Mouse (Mus musculus) heart, embryonic 14.5 days (tissue): ENCODE measurements around the gene Foxp4. TPM values are rescaled to one million over a fixed set of nuclear protein-coding genes. Genes with fewer than 3 reads are reported as not detected.

Experiments
- ATAC-seq: fragments of 200-750 bp; cut with Nextera tagmentation; 2 replicates; pipeline ENCODE4 v1.8.0; 2017; ENCODE audit warnings: low read depth, moderate TSS enrichment; ENCODE audit not compliant: insufficient number of reproducible peaks, insufficient read depth, low FRiP score
- H3K27ac ChIP-seq, 2 experiments: fragments of 200-500 bp in 1 of 2; fragments of 300-500 bp in 1 of 2; sonication (generic) in 1 of 2; replicated peaks in 1 of 2; 2 replicates each; pipeline ENCODE4 v1.5.1; 2012 to 2014; ENCODE audit warnings: low read depth in 2 of 2, low read length in 2 of 2, control low read depth in 1 of 2, mild to moderate bottlenecking in 1 of 2, mixed read lengths in 1 of 2; ENCODE audit not compliant: control insufficient read depth in 1 of 2, insufficient read depth in 1 of 2
- H3K27me3 ChIP-seq: fragments of 300-500 bp; sonication (generic); 2 replicates; pipeline ENCODE4 v1.6.1; 2014; ENCODE audit warnings: mild to moderate bottlenecking, low read length, control low read depth; ENCODE audit not compliant: control insufficient read depth, insufficient read depth
- H3K36me3 ChIP-seq: fragments of 300-500 bp; sonication (generic); 2 replicates; pipeline ENCODE4 v1.6.1; 2014; ENCODE audit warnings: mild to moderate bottlenecking, control low read depth, low read length, mixed read lengths; ENCODE audit not compliant: control insufficient read depth, insufficient read depth
- H3K4me1 ChIP-seq, 2 experiments: fragments of 200-500 bp in 1 of 2; fragments of 300-500 bp in 1 of 2; sonication (generic) in 1 of 2; 2 replicates each; pipeline ENCODE4 v1.6.1; 2012 to 2014; ENCODE audit warnings: low read length in 2 of 2, control low read depth in 1 of 2, mixed read lengths in 1 of 2; ENCODE audit not compliant: control insufficient read depth in 2 of 2, insufficient read depth in 2 of 2
- H3K4me2 ChIP-seq: fragments of 300-500 bp; sonication (generic); 2 replicates; pipeline ENCODE4 v1.6.1; 2014; ENCODE audit warnings: mild to moderate bottlenecking, low read length
- H3K4me3 ChIP-seq, 2 experiments: fragments of 200-500 bp in 1 of 2; fragments of 300-500 bp in 1 of 2; sonication (generic) in 1 of 2; 2 replicates each; pipeline ENCODE4 v1.5.1; 2012 to 2014; ENCODE audit warnings: low read length in 2 of 2, mild to moderate bottlenecking in 2 of 2, control low read depth in 1 of 2, low read depth in 1 of 2, moderate library complexity in 1 of 2; ENCODE audit not compliant: control insufficient read depth in 1 of 2, insufficient read depth in 1 of 2
- H3K9ac ChIP-seq: fragments of 300-500 bp; sonication (generic); 2 replicates; pipeline ENCODE4 v1.6.1; 2014; ENCODE audit warnings: mild to moderate bottlenecking, low read length
- H3K9me3 ChIP-seq: fragments of 300-500 bp; sonication (generic); 2 replicates; pipeline ENCODE4 v1.6.1; 2016; ENCODE audit warnings: low read length, control low read depth; ENCODE audit not compliant: control insufficient read depth
- WGBS: fragments of 180-500 bp; shearing (Covaris S2); extraction: QIAGEN DNeasy Blood & Tissue Kit; methylation state at CpG from one replicate; pipeline ENCODE4 v1.1.7; 2014; 5-methylcytosine and 5-hydroxymethylcytosine counted together
- polyA plus RNA-seq: library from polyadenylated mRNA; unstranded; fragments of >200 nt; fragmentation: Nextera tagmentation; extraction: Ambion mirVana; gene quantifications from 2 replicates; pipeline ENCODE4 v1.2.1, GENCODE M21; 2014

The Foxp4 gene
- 10.8 and 13.6 TPM in 2 replicates for polyA plus RNA-seq

- ATAC-seq = peak; percentile 87
- Histone ChIP-seq H3K4me1 (peaks cover 19 to 21% of the 10 kb centered on the region in 2 experiments), H3K27me3 (no peaks in the 10 kb centered on the region), H3K36me3 (peaks cover 1% of the 10 kb centered on the region; the same call in 1 of the 2 replicates), H3K9me3 (no peaks in the 10 kb centered on the region), H3K9ac (peak within 1 kb of the TSS; percentile 84), H3K4me2 (peak within 1 kb of the TSS; percentile 79), H3K27ac (peak within 1 kb of the TSS; percentile 90 to 93), H3K4me3 (peak within 1 kb of the TSS; percentile 67 to 89)
- under 1% methylated on average over 78 of the region's 91 CpGs for WGBS
These were observed at the start of gene Foxp4 for GRCm38 (mm10) chr17:47924383-47925339. Gene Foxp4 (minus strand): TSS chr17:47924645.

DNA sequence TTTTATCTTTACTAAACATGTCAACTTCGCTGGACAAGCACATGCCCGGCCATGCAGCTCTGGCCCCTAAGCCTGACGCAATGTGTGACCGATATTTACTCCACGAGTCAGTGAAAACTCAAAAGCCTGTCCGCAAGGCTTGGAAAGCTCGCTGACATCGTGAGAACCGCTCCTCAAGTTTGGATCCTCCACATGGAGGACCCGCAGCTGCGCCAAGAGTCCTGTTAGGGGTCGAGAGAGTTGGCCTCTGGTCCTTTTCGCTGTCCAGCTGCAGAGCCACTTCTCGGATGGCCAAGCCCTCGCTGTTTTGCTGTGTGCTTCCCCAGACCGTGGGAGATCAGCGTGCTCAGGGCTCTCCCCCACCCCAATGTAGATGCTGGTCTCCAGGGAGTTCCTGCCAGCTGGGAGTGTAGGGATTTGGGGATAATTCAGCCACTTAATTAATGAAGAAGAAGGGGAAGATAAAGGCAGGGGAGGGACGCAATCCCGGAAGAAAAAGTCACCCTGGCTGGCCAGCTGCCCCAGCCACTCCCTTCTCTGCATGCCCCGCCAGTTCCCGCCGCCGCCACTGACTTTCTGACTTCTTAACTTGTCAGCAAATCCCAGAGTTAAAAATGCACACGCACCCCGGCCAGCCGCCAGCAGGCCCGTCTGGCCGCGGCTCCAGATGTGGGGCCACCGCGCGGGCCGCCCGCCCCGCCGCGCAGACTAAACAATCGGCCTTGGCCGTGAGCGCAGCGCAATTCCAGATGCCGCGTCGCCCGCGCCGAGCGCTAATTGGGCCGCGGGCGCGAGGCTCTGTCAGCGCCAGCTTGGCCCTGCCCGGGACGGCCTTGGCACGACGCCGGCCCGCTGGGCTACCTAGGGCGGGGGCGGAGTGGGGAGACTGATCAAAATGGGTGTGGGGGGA is 49.4 kb upstream of the Foxp4 start:
- H3K4me2 ChIP-seq = peak overlapping the region; percentile 75
- no peaks in the 10 kb centered on the region for H3K27me3 ChIP-seq
- ATAC-seq = peak; percentile 54
- peak overlapping the region; percentile 38 to 45 for H3K4me3 ChIP-seq
- no peaks in the 10 kb centered on the region for H3K9me3 ChIP-seq
- no peaks in the 10 kb centered on the region for H3K36me3 ChIP-seq
- H3K27ac ChIP-seq = peak overlapping the region; percentile 78 to 84
- H3K9ac ChIP-seq = peak overlapping the region; percentile 70
- peaks cover 29 to 36% of the 10 kb centered on the region in 2 experiments for H3K4me1 ChIP-seq
- 1% methylated on average over 61 of the region's 61 CpGs for WGBS

DNA sequence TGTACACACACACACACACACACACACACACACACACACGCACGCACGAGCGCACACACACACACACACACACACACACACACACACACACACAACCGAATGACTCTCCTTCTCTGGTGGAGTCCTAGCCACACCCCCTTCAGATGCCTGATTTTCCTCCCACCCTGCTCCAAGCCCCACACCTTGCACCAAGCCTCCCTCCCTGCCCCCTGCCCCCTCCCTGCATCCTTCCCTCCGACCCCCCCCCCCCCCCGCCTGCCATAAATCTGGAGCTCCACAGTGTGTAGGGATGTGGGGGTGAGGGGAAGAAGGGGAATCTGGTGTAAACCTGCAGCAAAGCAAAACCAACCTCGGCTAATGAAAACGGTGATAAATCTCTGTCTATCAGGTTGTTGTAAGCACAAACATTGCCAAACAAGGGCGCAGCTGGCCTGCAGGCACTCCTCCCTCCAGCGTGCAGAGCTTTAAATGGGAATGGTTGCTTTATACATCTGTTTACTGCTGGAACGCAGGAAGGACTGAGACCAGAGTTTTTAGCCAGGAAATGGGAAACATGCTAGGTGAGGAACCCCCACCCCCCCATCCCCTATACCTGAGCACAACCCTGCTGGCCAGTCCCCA is 41.5 kb upstream of the Foxp4 start:
- Histone ChIP-seq H3K36me3 (no peaks in the 10 kb centered on the region), H3K27me3 (no peaks in the 10 kb centered on the region), H3K9me3 (no peaks in the 10 kb centered on the region; the same call in 1 of the 2 replicates), H3K4me3 (no peak overlapping the region), H3K4me1 (no peaks in the 10 kb centered on the region), H3K4me2 (no peak overlapping the region), H3K27ac (no peak overlapping the region), H3K9ac (no peak overlapping the region)
- WGBS = 33% methylated on average over 7 of the region's 12 CpGs
- ATAC-seq = no peak

DNA sequence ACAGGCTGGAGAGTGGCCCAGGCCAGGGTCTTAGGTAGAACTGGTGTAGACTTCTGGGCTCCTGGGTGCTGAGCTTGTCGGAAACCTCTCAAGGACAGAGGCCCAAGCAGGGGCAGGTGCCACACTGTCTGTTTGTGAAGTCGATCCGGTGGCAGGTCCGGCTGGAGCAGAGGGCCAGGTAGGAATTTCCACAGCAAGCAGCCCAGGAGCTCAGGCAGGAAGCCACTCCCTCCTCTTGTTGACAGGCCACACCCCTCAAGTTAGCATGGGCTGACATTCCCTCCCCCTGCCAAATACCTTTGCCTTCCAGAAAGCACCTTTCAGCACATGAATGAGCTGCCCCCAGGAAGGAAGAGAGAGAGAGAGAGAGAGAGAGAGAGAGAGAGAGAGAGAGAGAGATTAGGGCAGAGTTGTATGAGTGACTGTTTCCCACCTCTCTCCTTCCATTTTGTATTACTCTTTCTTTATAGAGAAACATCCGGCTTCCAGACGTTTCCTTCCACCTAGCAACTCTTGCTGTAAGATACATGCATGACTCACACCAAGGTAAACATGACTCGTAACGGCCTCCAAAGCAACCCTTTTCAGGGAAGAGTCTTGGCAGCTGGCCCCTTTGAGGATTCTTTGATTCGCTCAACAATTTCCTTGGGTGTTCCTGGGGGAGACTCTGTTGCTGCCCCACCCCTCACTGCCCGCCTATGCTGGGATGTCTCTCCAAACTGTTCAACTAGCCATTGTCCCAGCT is 33.8 kb upstream of the Foxp4 start:
- Histone ChIP-seq H3K9ac (no peak overlapping the region), H3K4me1 (peaks cover 3 to 19% of the 10 kb centered on the region in 2 experiments; a peak in 3 of 4 replicates), H3K4me3 (no peak overlapping the region), H3K27ac (peak overlapping the region in 1 of 2 experiments; percentile 1; a peak in 1 of 4 replicates), H3K27me3 (no peaks in the 10 kb centered on the region), H3K9me3 (no peaks in the 10 kb centered on the region), H3K36me3 (no peaks in the 10 kb centered on the region), H3K4me2 (no peak overlapping the region)
- WGBS = 30% methylated on average over 10 of the region's 10 CpGs
- ATAC-seq = no peak

DNA sequence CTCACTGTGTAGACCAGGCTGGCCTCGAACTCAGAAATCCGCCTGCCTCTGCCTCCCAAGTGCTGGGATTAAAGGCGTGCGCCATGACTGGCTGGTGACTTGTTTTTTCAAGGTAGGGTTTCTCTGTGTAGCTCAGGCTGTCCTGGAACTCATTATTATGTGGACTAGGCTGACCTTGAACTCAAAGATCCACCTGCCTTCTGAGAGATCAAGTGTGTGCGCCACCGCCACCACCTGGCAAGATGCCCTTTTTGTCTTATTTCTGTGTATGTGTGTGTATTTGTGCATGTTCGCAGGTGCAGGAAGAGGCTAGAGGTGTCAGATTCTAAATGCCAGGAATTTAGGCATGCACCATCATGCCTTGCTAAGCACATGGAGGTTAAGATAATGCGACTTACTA is 32.0 kb upstream of the Foxp4 start:
- 93% methylated on average over 8 of the region's 8 CpGs for WGBS
- H3K27me3 ChIP-seq = no peaks in the 10 kb centered on the region
- no peak overlapping the region for H3K27ac ChIP-seq
- H3K4me2 ChIP-seq = no peak overlapping the region
- H3K4me1 ChIP-seq = peaks cover 6 to 24% of the 10 kb centered on the region in 2 experiments; a peak in 3 of 4 replicates
- no peaks in the 10 kb centered on the region for H3K9me3 ChIP-seq
- no peak overlapping the region for H3K9ac ChIP-seq
- no peak overlapping the region for H3K4me3 ChIP-seq
- no peak for ATAC-seq
- no peaks in the 10 kb centered on the region for H3K36me3 ChIP-seq

DNA sequence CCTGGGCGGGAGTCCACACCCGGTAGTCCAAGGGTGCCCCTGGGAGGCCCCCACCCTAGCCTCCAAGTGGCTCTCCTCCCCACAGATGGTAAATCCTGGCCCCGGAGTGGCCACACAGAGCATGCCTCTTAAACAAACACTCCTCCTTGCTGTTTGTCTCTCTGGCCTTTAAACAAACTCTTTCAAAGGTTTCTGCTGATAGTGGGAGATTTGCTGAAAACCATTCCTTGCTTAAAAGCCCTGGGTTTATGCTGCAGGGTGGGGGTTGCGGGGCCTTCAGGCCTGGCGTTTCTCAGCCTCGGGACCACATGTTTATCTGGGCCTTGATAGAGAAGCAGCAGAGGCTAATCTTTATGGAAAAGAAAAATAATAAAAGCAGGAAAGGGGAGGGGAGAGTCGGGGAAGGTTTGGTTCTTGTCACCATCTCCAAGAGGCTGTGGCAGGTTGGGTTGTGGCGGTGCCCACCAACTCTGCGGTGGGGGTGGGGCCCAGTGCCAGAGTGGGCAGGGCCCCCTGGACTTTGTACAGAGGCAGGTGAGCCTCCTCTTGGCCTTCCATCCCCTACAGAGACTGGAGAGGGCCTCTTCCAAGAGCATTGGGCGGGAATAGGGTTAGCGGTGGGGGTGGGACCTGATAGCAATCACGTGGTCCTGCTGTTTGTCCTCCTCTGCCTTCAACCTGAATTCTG is 30.8 kb upstream of the Foxp4 start:
- no peaks in the 10 kb centered on the region for H3K36me3 ChIP-seq
- no peak overlapping the region for H3K9ac ChIP-seq
- peak; percentile 52; the same call in 1 of the 2 replicates for ATAC-seq
- H3K9me3 ChIP-seq = no peaks in the 10 kb centered on the region
- H3K27me3 ChIP-seq = no peaks in the 10 kb centered on the region
- peaks cover 6 to 24% of the 10 kb centered on the region in 2 experiments; a peak in 3 of 4 replicates for H3K4me1 ChIP-seq
- no peak overlapping the region for H3K4me2 ChIP-seq
- no peak overlapping the region for H3K4me3 ChIP-seq
- 20% methylated on average over 12 of the region's 12 CpGs for WGBS
- H3K27ac ChIP-seq = peak overlapping the region; percentile 13 to 20; a peak in 1 of 4 replicates
